ENCODE assay signal across 9 mouse cellular contexts in the genomic region with DNA sequence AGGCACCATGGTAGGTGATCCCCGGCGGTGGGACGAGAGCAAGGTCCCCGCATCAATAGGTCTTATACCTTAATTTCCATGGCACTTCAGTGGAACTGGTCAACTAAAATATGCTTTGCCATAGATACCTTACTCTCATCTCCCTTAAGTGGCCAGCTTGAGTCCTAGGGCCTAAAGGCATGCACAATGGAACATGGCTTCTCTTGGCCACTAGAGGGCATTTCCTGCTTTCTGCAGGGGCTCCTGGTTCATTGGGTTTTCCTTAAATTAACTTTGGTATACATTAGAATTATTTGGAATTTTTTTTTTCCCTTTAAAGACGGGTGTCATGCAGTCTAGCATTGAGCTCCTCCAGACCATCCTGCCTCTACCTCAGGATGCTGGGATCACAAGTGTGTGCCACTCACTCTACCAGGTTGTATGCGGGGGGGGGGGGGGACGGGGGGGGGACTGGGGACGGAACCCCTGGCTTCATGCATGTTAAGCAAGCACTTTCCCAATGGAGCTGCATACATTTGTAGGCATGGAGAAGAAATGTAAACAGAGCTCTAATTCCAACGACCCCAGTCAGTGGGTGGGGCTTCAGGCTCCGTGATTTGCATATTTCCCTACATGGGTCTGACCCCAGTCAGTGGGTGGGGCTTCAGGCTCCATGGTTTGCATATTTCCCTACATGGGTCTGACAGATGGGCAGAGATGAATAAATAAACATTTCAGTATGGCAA.
DNase-seq lines count a peak whose midpoint lies in the region; ATAC-seq and TF ChIP-seq lines count a peak whose summit lies in the region.
"Had no signal": no experiment of that assay in that cellular context is flagged by ENCODE, and none has a peak within 500 bp of the region (broad histone marks: within the 10 kb centered on the region; RNA-seq: fewer than 3 reads in every experiment).

No protein-coding gene starts in this region.

- H3K9me3 ChIP-seq in ES-E14 (ENCODE audit: control insufficient read depth, insufficient read depth, low read depth, low read length) = no peaks in the 10 kb centered on the region
- H3K9me3 ChIP-seq in hindbrain, embryonic 15.5 days = no peaks in the 10 kb centered on the region
- H3K9me3 ChIP-seq: liver, embryonic 13.5 days had no signal

- H3K4me1 ChIP-seq in kidney, adult 2 months (ENCODE audit: control insufficient read depth, insufficient read depth, low read length) = no peaks in the 10 kb centered on the region
- peaks cover 0 to 4% of the 10 kb centered on the region in 2 experiments; a peak in 2 of 4 replicates for H3K4me1 ChIP-seq in ES-E14 (ENCODE audit: control insufficient read depth in 2 of 2, insufficient read depth in 2 of 2, low read length in 2 of 2, poor library complexity in 1 of 2)
- no peaks in the 10 kb centered on the region for H3K4me1 ChIP-seq in hindbrain, embryonic 15.5 days (replicated peaks)
- H3K4me1 ChIP-seq in lung, adult 2 months (ENCODE audit: control insufficient read depth, insufficient read depth, low read length) = no peaks in the 10 kb centered on the region

- in situ Hi-C loops in ES-E14 (cut with MboI; ENCODE audit: low sequenced_read_pairs in 2 of 2, unreplicated experiment in 2 of 2) = no loop called here

- no peak overlapping the region for H3K27ac ChIP-seq in kidney, adult 2 months (ENCODE audit: insufficient read depth, low read depth, low read length)
- no peak overlapping the region for H3K27ac ChIP-seq in ES-E14 (ENCODE audit: insufficient read depth, low read depth, low read length, poor library complexity, severe bottlenecking)
- no peak overlapping the region for H3K27ac ChIP-seq in hindbrain, embryonic 15.5 days (replicated peaks)
- H3K27ac ChIP-seq: liver, embryonic 13.5 days had no signal

- no peaks in the 10 kb centered on the region for H3K36me3 ChIP-seq in kidney, adult 2 months (ENCODE audit: control insufficient read depth, insufficient read depth, low read length)
- H3K36me3 ChIP-seq in ES-E14 (ENCODE audit: control insufficient read depth, insufficient read depth, low read length, poor library complexity, severe bottlenecking) = no peaks in the 10 kb centered on the region
- no peaks in the 10 kb centered on the region for H3K36me3 ChIP-seq in hindbrain, embryonic 15.5 days
- H3K36me3 ChIP-seq: liver, embryonic 13.5 days had no signal

- H3K27me3 ChIP-seq in kidney, adult 2 months (replicated peaks; ENCODE audit: control insufficient read depth, insufficient read depth, low read length) = no peaks in the 10 kb centered on the region
- no peaks in the 10 kb centered on the region for H3K27me3 ChIP-seq in hindbrain, embryonic 15.5 days
- H3K27me3 ChIP-seq: liver, embryonic 13.5 days had no signal

- WGBS in kidney, adult 2 months = 61% methylated on average over 10 of the region's 10 CpGs
- 61% methylated on average over 10 of the region's 10 CpGs for WGBS in hindbrain, embryonic 15.5 days
- WGBS in lung, adult 2 months = 55% methylated on average over 10 of the region's 10 CpGs

- H3K4me3 ChIP-seq in kidney, adult 2 months (ENCODE audit: insufficient read depth, low read depth, low read length) = no peak overlapping the region
- no peak overlapping the region for H3K4me3 ChIP-seq in ES-E14 (ENCODE audit: insufficient read depth in 1 of 2, low read depth in 1 of 2, low read length in 2 of 2, poor library complexity in 1 of 2, severe bottlenecking in 1 of 2)
- H3K4me3 ChIP-seq in hindbrain, embryonic 15.5 days = no peak overlapping the region
- no peak overlapping the region for H3K4me3 ChIP-seq in lung, adult 2 months (replicated peaks; ENCODE audit: extremely low read depth, low read depth, low read length)
- H3K4me3 ChIP-seq: liver, embryonic 13.5 days had no signal

- DNase-seq in kidney, adult 2 months = peak; percentile 42
- no peak for DNase-seq in kidney, adult 11 months
- DNase-seq in ES-E14 (ENCODE audit: low read depth, low spot score) = peak; percentile 33
- DNase-seq in cerebellum, postnatal 14 days = peak; percentile 45 to 53
- DNase-seq in lung, adult 2 months = no peak
- DNase-seq in right cerebral cortex, postnatal 10 days (ENCODE audit: low spot score in 2 of 2) = peak; percentile 32 to 46
- no peak for DNase-seq in Muller cell, postnatal 12 days (ENCODE audit: inconsistent ontology term)
- DNase-seq: liver, embryonic 13.5 days had no signal

- no peak for TF ChIP-seq POLR2A in kidney, adult 2 months (IDR thresholded peaks at IDR 0.05; ENCODE audit: low read depth, low read length)
- TF ChIP-seq POLR2A in lung, adult 2 months (IDR thresholded peaks at IDR 0.05; ENCODE audit: borderline replicate concordance, extremely low read depth, low read depth, low read length) = no peak

- peak; percentile 63 for TF ChIP-seq CTCF in kidney, adult 2 months (conservative IDR thresholded peaks at IDR 0.05; ENCODE audit: insufficient read depth, insufficient read length, low read depth, low read length)
- TF ChIP-seq CTCF in lung, adult 2 months (IDR thresholded peaks at IDR 0.05; ENCODE audit: insufficient read depth, low read length) = peak; percentile 61

- ATAC-seq in hindbrain, embryonic 15.5 days (ENCODE audit: low FRiP score, low read depth) = 0 out of 2 replicates have a peak, but pooled peaks have one; percentile 42

- H3K4me2 ChIP-seq in hindbrain, embryonic 15.5 days = no peak overlapping the region
- H3K4me2 ChIP-seq: liver, embryonic 13.5 days had no signal

- H3K9ac ChIP-seq in ES-E14 (ENCODE audit: insufficient read depth, low read depth, low read length, poor library complexity, severe bottlenecking) = no peak overlapping the region
- no peak overlapping the region for H3K9ac ChIP-seq in hindbrain, embryonic 15.5 days
- H3K9ac ChIP-seq: liver, embryonic 13.5 days had no signal

TF ChIP-seq in ES-E14, 5 proteins besides CTCF, POLR2A, EP300 and RAD21:
- TF ChIP-seq MAFK (IDR thresholded peaks at IDR 0.05; ENCODE audit: insufficient read depth, low read depth, low read length) = no peak; the same call in 1 of the 2 replicates
- TF ChIP-seq CHD2 (IDR thresholded peaks at IDR 0.05; ENCODE audit: low read depth, low read length) = no peak
- no peak for TF ChIP-seq HCFC1 (IDR thresholded peaks at IDR 0.05; ENCODE audit: borderline replicate concordance, insufficient read depth, low read length)

Comparison
In these comparisons a context has a peak if more than half of its experiments do, and no peak if none do; other contexts are left out.
1. DNase-seq: peak in kidney, adult 2 months (single experiment), ES-E14 (single experiment), cerebellum, postnatal 14 days (2 of 2) and right cerebral cortex, postnatal 10 days (2 of 2); none in kidney, adult 11 months (single experiment), lung, adult 2 months (single experiment) and Muller cell, postnatal 12 days (single experiment).